Mouse (Mus musculus): ENCODE data around the gene 6030458C11Rik.

DNA sequence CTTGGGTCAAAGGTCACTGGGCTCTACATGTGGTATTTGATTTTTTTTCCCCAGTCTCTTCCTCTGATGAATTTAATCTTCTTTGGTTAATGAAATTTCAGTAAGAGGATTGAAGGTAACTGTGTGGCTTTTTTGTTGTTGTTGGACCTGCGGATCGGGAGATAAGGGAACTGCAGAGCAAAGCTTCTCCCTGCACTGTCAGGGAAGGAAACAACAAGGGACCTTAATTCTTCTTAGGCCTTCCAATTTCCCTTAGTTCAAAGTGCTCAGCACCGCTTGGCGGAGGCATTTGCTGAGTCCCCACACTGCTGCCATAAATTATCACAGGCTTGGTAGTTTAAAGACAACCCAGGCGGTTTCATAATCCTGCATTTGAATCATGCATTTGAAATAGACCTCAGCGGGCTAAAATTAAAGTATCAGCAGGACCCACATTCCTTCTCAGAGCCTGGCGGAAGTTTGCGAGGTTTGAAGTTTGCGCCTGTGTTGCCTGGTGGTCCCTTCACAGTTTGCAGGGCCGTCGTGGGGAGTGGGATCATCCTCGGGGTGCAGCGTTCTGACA is 28.5 kb downstream of the 6030458C11Rik start:
- no peak for TF ChIP-seq EP300 (IDR thresholded peaks at IDR 0.05; ENCODE audit: low read depth)
- no peak for TF ChIP-seq CTCF (IDR thresholded peaks at IDR 0.05; ENCODE audit: low read depth)

All from heart, postnatal 0 days (tissue).